Mouse (Mus musculus) thymus, postnatal 36 days (tissue): ENCODE results near the gene Mapk6.
A peak's percentile ranks its signal among the peaks of the same experiment; 100 is the strongest.
"Not testable (repeated sequence)": the region's sequence is repeated elsewhere in the genome, so short reads cannot be mapped to it uniquely, and the experiment has no call there.

Source experiments
- DNase-seq, 2 experiments: peaks; one replicate each; pipeline ENCODE4 v3.0.0; 2022; ENCODE audit warnings: mixed read lengths in 2 of 2

Gene Mapk6

DNA sequence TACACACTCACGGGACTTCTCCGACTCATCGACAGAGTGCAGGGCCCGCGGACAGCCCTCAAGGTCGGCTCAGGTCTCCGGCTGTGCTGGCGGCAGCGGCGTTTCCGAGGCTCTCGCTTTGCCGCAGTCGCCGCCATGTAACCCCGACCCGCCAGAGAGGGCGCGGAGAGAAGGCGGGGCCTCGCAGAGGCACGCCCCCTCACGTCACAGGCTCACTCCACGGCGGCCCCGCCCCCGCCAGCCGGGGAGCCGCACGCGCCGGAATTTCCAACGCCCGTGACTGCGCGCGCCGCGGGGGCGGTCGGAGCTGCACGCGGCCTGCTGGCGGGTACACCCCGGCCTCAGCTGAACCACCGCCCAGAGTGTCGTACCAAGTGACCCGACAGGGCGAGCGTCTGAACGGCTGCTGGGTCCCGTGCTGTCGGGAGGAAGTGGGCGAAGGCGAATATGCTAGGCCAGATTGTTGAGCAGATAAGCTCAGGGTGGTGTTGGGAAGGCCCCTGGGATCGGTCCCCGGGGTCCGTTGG, at the start of gene Mapk6:
Gene Mapk6, minus strand, starts transcription at position 154 of the 527 bp plus-strand sequence.
- DNase-seq = peak; percentile 98 to 99

DNA sequence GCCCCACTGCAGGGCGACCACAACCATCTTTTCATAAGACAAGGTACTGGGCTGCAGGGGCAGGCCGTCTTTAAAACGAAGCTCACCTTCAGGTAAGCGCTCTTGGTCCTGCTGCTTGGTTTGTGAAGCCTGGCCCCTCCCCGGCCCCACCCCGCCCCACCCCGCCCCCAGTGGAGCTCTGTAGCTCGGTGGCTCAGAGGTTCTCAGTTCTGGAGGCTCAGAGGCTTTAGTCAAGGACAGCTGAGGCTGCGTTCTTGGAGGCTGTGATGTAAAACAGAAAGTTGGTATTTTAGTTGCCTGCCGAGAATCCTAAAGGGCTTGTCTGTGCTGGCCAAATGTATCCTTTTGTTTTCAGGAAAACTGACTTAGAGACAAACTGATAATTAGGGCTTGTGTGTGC, 45.9 kb upstream of the Mapk6 start:
- DNase-seq = no peak

DNA sequence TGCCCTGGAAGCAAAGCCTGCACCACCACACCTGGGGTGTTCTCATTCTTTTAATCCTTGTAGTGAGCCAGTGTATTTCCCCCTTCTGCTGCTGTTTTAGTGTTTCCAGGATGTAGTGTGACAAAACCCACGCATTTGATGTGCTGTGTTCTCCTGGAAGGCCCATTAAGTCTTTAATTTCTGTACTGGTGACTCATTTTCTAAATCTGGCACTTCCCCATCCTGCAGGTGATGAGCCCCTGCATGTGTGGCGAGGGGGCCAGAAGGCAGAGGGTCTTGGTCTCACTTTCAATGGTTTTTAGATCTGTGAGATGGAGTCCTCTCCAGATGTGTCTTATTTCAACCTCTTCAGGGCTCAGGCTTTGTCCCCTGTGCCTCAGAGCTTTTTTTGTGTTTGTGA, 44.2 kb upstream of the Mapk6 start:
- DNase-seq = no peak

DNA sequence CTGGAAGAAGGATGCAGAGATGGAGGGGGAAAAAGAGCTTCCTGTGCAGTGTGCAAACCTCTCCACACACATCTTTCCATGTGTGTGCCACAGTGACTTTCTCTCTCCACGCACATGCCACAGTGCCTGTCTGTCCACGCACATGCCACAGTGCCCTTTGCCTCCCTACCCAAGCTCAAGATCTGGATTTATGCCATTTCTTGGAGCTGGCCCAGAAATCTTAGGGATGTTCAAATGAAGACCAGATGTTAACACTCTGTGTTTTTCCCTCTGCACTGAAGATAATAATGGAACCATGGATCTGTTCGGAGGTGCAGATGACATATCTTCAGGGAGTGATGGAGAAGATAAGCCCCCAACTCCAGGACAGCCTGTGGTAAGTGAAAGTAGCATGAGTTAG, 38.2 kb upstream of the Mapk6 start:
- DNase-seq = no peak

DNA sequence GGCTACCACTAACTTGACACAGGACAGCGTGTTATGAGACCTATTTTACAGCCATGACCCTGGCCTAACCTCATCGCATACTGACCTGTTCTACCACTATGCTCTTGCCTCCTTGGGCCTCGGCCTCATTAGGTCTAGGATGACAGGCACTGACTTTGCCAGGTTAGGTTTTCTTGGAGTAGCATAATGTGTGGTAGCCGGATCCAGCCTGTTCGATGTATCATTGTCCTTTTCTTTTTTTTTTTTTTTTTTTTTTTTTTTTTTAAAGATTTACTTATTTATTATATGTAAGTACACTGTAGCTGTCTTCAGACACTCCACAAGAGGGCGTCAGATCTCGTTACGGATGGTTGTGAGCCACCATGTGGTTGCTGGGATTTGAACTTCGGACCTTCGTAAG, 36.8 kb upstream of the Mapk6 start:
- DNase-seq = not testable (repeated sequence)

DNA sequence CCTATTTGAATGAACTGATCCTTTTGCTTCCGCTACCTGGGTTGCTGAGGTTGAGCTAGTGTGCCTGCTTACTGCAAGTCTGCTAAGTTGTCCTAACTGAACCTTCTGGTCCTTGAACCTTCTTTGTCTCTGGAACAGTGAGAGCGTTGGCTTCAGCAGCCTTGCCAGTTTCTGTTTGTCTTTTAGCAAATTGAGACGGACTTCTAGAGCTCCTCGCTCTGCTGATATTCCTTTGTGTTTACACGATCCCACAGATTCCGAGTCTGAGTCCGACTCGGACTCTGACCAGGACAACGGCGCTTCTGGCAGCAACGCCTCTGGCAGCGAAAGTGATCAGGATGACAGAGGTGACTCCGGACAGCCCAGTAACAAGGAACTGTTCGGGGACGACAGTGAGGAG, 35.2 kb upstream of the Mapk6 start:
- no peak for DNase-seq

DNA sequence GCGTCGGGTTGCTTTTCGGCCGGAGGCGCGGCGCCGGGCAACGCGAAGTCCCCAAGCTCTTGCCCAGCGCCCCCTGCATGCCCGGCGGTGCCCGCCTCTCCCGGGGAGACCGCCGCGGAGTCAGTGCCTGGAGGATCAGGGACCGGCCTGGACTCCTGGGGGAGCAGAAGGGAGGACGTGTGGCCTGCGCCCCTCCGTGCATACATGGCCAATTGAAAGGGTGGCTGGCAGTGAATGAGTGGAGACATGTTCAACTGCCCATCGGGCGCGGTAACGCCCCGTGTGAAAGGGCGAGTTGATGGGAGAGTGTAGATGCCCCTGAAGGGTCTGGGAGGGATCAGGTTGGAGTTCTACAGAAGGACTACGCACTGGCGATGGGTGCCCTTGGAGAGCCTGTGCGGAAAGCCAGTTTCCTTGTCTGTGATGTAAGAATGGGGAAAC, 31.9 kb upstream of the Mapk6 start:
- no peak for DNase-seq

DNA sequence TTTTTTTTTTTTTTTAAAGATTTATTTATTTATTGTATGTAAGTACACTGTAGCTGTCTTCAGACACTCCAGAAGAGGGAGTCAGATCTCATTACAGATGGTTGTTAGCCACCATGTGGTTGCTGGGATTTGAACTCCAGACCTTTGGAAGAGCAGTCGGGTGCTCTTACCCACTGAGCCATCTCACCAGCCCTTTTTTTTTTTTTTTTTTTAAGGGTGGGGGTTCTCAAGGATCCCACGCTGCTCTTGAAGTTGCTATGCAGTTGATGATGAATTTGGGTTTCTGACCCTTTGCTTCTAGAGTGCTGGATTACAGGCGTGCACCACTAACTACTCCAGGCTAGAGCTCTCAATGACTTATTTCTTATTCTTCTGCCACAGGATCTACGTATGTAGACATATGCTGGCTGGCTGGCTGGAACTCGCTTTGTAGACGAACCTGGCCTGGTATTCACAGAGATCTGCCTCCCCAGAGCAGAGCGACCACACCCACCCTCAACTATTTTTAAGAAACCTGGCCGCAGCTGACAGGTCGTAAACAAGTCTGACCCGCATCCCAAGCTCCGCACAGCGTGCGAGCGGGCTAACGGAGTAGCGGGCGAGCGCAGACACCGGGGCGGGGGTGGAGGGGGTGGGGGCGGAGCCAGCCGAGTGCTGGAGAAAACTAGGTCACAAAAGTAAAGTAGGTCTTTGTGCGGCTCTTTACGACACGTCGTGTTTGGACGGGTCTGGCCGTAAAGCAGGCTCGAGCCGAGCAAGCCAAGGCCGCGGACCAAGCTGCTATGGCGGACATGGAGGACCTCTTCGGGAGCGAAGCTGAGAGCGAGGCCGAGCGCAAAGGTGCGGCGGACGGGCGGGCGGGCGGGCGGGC, 31.2 kb upstream of the Mapk6 start, which contains the start of gene Leo1:
Gene Leo1, plus strand, starts transcription at position 729 of the 871 bp plus-strand sequence.
- DNase-seq = peak; percentile 81 to 87

DNA sequence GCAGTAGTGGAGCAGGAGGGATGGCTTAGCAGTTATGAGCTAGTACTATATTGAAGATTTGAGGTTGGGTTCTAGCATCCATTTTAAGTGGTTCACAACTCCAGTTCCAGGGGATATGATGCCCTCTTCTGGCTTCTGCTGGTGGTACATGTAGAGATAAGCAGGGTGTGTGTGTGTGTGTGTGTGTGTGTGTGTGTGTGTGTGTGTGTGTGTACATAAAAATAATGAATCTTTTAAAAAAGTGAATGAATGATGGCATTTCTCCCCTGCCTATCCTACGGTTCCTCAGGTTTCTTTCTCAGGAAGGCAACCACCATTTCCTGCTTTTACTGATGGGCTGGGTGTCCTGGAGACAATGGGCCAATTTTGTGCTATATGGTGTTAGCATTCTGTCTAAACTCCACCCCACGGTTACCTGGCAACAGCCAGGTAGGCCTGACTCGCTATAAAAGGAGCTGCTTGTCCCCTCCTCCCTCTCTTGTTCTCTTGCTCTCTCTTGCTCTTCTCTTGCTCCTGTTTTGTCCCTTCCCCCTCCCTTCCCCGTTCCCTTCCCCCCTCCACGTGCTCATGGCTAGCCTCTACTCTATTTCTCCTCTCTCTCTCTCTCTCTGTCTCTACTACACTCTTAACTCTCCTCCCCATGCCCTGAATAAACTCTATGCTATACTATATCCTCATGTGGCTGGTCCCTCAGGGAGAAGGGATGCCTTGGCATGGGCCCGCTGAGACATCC, 28.0 kb upstream of the Mapk6 start:
- DNase-seq = peak; percentile 57 to 66

DNA sequence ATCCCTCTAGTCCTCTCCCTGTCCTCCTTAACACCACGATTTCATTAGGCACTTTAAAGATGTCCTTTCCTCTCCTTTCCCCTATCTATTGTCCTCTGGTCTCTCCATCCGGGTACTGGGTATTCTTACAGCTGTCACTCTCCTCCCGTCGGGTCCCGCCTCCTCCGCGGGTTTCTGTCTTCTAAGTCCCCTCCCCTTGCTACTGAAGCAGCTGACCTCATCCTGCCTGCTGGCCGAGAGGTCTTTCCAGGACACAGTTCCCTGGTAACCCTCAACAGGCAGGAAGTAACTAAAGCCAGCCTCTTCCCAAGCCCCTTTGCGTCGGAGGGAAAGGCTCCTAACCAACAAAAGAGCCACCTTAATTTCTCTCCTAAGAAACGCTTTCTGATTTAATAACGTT, 26.1 kb upstream of the Mapk6 start:
- peak; percentile 52 to 67 for DNase-seq

DNA sequence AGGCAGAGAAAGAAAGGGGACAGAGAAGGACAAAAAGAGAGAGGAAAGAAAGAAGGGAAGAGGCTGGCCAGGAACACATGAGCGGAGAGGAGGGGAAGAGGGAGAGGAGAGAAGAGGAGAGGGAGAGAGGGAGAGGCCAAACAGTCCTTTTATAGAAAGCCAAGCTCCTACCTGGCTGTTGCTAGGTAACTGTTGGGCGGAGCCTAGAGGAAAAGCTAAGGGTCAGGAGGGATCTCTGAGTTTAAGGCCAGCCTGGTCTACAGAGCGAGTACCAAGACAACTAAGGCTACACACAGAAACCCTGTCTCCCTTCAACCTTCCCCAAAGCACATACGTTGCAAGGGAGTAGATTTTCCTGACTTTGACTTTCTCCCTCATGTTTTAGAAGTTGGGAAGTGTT, 25.5 kb upstream of the Mapk6 start:
- no peak for DNase-seq

DNA sequence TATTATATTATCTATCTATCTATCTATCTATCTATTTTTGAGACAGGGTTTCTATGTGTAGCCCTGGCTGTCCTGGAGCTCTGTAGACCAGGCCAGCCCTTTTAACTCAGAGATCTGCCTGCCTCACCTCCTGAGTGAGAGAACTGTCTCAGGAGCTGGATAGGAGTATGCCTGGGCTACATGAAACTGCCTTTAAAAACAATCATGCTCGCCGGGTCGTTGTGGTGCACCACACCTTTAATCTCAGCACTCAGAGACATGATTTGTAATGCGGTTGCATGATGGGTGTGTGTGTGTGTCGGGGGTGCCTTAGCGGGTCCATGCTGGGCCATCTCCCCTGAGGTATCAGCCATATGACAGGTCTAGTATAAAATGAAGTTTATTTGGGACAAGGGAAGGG, 25.1 kb upstream of the Mapk6 start:
- DNase-seq = no peak

DNA sequence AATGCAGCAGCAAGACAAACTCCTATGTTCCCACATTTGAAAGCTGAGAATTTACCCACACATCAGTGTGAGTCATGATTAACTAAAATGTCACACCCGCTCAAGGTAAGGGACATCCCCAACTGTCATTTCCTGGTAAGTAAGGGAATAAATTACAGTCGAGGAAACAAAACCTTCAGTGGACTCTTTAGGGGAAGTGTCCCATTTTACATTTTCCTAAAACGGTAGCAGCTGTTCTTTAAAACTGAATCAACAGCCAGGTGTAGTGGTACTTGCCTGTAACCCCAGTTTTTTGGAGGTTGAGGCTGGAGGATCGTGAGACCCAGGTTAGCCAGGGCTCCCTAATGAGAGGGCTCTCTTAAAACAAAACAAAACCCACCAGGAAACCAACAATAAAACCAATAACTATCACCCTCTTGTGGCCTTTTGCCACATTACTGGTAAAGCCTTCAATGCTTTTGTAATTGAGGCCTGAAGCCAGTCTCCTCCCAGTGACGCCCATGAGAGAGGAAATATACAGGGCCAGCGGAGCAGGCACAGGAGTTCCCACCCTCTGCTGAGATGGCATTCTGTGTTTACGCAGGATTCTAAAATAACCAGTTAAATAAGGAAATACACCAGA, 24.5 kb upstream of the Mapk6 start:
- DNase-seq = peak; percentile 36 to 40

DNA sequence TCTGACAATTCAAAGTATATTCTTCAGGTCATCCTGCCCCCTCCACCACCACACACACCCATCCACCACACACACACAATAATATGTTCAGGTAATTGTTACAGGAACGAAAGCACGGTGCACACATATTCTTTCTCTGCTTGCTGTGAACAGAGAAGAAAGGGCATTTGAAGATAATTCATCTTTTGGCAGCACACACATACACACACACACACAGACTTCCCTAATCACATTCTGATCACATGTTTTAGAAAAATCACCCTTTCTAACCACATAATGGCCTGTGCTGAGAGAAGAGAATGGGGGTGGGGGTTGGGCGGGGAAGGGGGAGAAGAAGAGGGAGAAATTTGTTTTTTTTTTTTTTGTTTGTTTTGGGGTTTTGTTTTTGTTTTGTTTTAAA, 22.9 kb upstream of the Mapk6 start:
- DNase-seq = no peak

DNA sequence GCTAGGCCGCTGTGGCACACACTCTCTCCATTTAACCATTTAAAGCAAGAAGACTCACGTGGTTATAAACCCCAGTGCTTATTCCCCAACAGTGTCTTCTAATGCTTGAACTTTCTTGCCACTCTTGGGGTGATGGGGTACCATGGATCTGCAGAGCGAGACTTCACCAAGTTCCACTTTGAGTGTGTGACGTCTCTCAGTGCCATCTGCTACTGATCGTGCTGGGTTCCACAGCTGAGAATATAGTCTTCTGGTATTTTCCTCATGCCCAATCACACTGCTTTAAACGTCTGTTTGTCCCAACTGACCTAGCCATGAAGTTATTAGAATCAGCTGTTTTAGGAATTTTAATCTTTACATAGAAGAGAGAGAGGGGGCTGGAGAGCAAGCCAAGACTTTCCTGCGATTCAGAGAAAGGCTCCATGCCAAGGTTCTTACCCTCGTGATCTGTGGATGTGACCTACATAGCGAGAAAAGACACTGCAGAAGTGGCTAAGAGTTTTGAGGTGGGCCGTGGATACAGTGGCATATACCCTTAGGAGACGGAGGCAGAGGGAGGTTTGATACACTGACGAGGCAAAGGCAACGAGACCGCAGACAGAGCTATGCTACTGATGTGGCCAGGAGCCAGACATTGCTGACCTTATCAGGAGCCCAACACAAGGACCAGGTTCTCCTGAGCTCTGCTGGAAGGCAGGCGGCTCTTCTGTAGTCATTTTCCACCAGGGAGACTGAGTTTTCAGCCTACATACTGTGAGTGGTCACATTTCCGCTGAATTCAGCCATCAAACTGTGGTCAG, 21.2 kb upstream of the Mapk6 start:
- DNase-seq = no peak

DNA sequence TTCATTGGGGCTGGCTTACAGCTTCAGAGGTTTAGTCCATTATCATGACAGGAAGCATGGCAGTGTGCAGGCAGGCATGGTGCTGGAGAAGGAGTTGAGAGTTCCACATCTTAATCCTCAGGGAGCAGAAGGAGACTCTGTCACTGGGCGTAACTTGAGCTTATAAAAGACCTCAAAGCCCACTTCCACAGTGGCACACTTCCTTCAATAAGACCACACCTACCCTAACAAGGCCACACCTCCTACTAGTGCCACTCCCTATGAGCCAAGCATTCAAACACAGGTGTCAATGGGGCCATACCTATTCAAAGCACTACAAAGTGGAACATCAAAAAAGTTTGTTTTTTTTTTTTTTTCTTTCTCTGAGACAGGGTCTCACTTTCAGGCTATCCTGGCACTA, 19.9 kb upstream of the Mapk6 start:
- no peak for DNase-seq

DNA sequence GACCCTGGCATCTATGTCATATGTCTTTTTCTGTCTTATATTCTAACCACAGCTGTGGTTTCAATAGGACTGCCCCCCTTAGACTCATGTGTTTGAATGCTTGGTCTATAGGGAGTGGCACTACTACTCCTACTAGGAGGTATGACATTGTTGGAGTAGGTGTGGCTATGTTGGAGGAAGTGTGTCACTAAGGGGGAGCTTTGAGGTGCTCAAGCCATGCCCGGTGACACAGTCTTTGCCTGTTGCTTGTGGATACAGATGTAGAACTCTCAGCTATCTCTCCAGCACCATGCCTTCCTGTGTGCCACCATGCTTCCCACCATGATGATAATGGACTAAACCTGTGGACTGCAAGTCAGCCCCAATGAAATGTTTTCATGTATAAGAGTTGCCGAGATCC, 19.2 kb upstream of the Mapk6 start:
- no peak for DNase-seq

DNA sequence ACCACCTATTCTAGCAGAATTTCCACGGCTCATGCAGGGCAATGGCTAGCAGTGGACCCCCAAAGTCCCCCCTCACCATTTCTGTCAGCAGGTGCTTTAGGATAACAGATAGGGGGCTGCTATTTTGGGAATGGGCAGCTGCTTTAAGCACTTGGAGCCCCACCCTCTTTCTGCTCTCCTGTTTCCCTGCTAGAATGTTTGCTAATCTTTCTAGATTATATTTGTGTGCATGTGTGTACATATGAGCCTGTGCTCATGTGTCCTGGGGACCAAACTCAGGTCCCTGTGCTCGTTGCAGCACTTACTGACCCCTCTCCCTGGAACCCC, 18.4 kb upstream of the Mapk6 start:
- DNase-seq = no peak

DNA sequence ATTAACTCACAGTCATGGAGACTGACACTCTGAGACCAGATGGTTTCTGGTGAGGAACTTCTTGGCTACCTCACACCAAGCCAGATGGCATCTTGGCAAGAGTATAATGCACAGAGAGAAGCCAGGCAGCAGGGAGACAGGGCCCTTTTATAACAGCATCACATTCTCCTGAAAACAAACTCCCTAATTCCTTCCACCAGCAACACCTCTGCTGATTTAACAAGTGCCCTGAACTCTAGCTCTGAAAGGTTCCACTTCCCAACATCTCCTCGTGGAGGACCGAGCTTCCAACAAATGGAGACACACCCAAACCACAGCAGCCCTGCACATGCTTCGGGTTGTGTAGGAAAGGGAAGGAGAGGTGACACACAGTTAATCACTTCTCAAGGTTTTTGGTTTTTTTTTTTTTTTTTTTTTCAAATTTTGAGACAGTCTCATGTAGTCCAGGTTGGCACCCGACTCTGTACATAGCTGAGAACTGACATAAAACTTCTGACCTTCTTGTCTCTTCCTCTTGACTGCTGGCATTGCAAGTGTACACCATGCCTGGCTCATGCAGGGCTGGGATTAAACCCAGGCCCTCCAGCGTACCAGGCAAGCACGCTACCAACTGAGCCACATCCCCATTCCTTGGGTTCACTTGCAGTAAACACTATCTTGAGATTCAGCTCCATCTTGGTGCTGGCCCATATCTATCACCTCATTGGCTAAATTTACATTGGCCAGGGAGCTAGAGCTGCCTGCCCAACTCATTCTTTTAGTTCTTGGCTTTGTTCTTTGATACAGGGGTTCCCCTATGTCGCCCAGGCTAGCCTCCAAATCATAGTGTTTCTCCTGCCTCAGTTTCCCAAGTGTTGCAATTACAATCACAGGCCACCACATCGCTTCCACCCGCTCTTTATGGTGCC, 17.8 kb upstream of the Mapk6 start:
- DNase-seq = no peak

DNA sequence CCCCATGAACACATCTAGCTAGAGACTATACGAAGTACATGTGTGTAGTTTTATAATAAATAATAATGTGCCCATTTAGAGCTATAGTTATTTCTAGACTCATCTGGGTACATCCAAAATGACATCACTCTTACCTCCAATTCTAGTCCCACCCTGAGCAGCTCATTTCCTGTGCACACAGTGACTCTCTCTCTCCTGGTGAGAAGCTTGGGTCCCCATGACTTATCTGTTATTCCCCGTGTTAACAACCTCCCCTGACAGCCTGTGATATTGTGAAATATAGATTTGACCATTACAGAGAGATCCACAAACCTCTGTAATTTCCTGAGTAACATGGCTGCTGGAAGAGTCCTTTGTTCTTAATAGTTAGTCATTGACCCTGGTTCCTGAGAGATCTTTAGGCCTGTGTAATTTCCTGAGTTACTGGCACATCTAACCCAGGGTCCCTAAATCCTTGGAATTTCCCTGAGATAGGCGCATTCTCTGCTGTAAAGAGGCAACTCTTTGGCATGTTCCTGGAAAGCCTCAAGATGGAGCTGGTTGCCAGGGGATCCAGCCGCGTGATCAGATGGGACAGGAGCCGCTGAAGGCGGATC, 16.1 kb upstream of the Mapk6 start:
- no peak for DNase-seq
